Mouse (Mus musculus): Measurements from ENCODE around the gene Tmem59. TPM values are rescaled to one million over a fixed set of nuclear protein-coding genes. Genes with fewer than 3 reads are reported as not detected.

Gene Tmem59
- total RNA-seq, 2 experiments from 2014 or later = 68.2 to 84.3 TPM

DNA sequence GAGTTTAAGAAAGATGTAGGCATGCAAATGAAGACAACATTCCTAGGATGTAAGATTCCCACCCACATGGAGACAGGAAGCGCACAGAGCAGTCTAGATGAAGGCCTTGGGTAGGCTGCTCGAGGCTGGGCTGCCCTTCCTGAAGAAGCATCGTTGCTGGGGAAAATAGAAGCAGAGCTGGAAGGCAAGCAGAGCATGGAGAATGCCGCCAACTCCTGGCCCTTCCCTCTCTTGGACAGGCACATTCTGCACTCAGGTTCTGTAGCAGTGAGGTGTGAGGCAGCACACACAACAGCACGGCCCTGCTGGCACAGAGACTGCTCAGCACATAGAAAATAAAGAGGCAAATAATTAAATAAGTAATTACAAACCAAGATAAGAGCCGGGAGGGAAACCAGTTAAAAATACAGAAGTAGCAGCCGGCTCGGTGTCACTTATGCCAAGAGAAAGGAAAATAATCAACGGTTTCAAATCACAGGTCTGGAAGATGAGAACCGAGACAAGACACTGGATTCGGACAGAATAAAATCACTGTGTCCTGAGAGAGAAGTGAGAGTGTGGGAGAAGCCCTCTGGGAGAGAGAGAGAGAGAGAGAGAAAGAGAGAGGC is 18.9 kb upstream of the Tmem59 start:
- intact Hi-C loops (cut with DNase I) = no loop called here
- no peak overlapping the region for H3K27ac ChIP-seq
- H3K4me3 ChIP-seq = no peak overlapping the region
- TF ChIP-seq CTCF (IDR thresholded peaks at IDR 0.05) = no peak
- DNase-seq = no peak

DNA sequence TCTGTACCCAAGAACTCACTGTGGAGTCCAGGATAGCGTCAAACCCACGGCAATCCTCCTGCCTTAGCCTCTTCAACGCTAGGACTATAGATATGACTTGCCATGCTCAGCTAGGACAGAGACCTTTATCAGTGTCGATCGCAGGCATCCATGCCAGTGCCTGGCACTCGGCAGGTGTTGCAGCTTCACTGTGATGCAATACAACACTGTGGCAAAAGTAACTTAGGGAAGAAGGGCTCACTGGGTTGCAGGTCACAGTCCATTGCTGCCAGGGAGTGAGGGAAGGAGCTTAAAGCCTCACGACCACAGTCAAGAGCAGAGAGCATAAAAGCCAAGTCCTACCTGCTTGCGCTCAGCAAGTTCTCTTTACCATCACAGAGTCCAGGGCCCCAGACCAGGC is 18.0 kb upstream of the Tmem59 start:
- no peak for DNase-seq
- intact Hi-C loops (cut with DNase I) = loop anchor here (5.0 to 10.0 kb wide), 3 partner anchors 93 to 408 kb away; partner anchors contain the start of genes Acot11, Cyb5rl and Mrpl37
- H3K4me3 ChIP-seq = no peak overlapping the region
- no peak for TF ChIP-seq CTCF (IDR thresholded peaks at IDR 0.05)
- no peak overlapping the region for H3K27ac ChIP-seq

DNA sequence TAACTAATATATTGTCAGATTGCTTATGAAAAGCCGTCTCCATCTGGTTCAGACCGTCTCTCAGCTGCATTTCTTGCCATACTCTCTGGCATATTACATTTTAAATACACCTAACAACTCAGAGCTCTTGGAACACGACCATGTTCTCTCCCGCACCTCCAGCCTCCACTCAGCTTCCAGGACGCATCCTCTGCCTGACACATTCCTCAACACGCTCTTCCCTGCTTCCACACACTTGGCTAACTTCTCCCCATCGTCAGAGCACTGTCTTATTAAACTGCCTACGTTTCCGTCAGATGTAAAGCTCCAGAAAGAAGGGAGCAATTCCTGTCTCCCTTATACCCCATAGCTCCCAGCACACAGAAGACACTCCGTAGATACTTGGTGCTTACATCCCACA is 14.9 kb upstream of the Tmem59 start:
- H3K4me3 ChIP-seq = no peak overlapping the region
- no peak for TF ChIP-seq CTCF (IDR thresholded peaks at IDR 0.05)
- H3K27ac ChIP-seq = no peak overlapping the region
- DNase-seq = no peak
- intact Hi-C loops (cut with DNase I) = loop anchor here (5.0 to 10.0 kb wide), 3 partner anchors 96 to 411 kb away; partner anchors contain the start of genes Acot11, Cyb5rl and Mrpl37

DNA sequence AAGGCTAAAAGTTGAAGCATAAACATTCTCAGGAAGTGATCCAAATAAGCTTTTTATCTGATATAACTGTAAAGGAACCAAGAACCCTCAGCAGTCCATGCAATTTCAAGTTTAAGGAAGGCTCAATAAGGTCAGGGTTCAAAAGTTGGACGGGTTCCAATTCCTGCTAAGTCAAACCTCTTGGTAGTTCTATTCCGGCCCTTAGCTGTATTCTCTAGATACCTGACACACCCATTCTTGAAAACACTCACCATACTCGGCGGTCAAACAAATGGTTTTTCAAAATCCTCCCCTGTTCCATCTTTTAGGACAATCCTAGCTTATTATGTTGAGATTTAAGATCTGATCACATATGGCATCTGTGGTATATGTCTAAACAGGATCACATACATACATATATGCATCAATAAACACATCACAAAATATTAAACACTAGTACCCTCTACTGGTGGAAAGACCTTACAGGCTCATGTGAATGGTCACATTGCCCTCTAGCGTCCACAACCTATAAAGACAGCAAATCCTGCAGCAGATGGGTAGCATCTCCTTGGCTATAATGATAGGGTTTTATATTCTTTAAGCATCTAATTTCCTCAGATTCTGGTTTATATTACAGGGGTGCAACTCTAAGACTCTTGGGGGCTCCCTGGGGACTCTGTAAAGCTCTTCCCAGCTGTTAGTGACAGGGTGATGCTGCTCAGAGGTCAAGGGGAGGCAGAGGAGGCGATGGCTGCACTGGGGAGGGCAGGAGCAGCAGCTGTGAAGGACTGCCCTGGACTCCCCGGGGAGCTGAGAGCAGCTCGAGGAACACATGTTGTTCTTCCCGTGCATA is 14.2 kb upstream of the Tmem59 start:
- intact Hi-C loops (cut with DNase I) = loop anchor here (1.0 to 10.0 kb wide), 6 partner anchors 97 to 412 kb away; partner anchors contain the start of genes Acot11, Cyb5rl and Mrpl37
- Histone ChIP-seq H3K27ac (no peak overlapping the region), H3K4me3 (no peak overlapping the region)
- peak; percentile 98 for TF ChIP-seq CTCF (IDR thresholded peaks at IDR 0.05)
- DNase-seq = peak; percentile 62

GRCm38 (mm10) chr4:107166700-107167099 is 11.5 kb upstream of the Tmem59 start:
- Histone ChIP-seq H3K27ac (no peak overlapping the region), H3K4me3 (no peak overlapping the region)
- DNase-seq = no peak
- intact Hi-C loops (cut with DNase I) = loop anchor here (5.0 to 10.0 kb wide), 2 partner anchors 362 to 539 kb away; partner anchors contain the start of gene Acot11
- no peak for TF ChIP-seq CTCF (IDR thresholded peaks at IDR 0.05)

DNA sequence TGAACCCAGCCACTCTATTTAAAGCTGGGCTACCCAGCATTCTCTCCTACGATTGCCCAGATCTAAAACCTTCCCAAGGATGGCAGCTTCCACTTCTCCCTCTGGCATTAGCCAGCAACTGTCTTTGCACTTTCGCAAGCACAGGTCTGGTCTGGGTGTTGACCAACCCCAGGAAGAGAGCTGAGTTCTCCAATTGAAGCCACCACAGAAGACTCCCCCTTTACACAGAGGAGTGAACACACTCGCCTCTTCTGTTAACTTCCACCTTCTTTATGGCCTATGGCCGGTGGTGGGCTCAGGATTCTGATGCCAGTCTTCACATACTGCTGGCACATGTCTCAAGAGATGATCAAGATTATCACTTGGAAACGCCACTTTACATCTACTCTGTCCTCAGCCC is 10.4 kb upstream of the Tmem59 start:
- TF ChIP-seq CTCF (IDR thresholded peaks at IDR 0.05) = no peak
- DNase-seq = no peak

DNA sequence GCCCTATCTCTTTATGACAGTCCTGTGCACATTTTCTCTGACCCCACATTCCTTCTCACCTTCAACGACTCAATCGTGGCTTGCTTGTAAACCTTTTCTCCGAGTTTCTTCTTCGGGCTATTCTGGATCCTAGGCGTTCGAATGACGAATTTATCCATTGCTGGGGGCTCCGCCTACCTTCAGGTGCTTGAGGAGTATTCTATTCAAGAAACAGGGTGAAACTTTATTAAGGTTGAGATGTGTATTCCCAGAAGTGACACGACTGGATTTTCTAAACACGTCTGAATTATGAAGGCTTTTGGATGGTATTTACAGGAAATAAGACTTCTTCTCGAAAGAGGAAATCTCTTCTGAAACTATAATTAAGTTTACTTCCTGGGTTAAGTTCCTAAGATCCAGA is 693 bp upstream of the Tmem59 start:
- no peak for DNase-seq
- peak overlapping the region; percentile 97 for H3K27ac ChIP-seq
- intact Hi-C loops (cut with DNase I) = no loop called here
- peak overlapping the region; percentile 93 for H3K4me3 ChIP-seq
- TF ChIP-seq CTCF (IDR thresholded peaks at IDR 0.05) = no peak

More for the DNA sequence above, 10.4 kb upstream of the Tmem59 start:
- Histone ChIP-seq H3K27ac (no peak overlapping the region), H3K4me3 (no peak overlapping the region)
- intact Hi-C loops (cut with DNase I) = loop anchor here (5.0 to 10.0 kb wide), 2 partner anchors 363 to 540 kb away; partner anchors contain the start of gene Acot11

DNA sequence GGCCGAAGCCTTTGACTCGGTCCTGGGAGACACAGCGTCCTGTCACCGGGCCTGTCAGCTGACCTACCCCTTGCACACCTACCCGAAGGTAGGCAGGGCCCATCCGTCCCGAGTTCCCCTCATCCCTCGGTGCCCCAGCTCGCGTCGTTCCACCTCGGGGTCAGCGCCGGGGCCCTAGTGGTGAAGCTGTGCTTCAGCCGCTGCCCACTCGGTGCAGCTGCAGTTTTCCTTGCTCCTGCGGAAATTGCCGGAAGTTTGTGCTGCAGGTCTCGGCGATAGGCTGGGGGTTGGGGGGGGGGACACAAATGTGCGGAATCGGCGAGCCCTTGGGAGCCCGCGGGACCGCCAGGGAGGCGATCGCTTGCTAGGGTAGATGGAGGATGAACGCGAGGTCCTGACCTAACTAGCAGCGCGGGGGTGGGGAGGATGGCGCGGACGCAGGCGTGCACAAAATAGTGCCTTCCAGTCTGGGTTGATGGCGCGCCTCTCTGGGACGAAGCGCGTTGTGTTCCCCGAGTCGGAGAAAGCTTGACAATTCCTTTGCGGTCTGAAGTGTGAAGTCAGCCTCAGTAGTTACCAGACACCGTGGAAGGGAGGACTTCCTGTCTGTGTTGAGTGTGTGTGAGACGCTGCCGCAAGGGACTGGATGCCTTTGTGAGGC is 761 bp downstream of the Tmem59 start, which contains the start of gene Tceanc2:
Gene Tceanc2, minus strand, starts transcription at position 287 of the 661 bp plus-strand sequence.
- H3K27ac ChIP-seq = peak within 1 kb of the TSS; percentile 97
- intact Hi-C loops (cut with DNase I) = loop anchor here (1.0 kb wide), 1 partner anchor 74 kb away; the partner anchor contains the start of genes Hspb11 and Lrrc42
- TF ChIP-seq CTCF (IDR thresholded peaks at IDR 0.05) = 0 out of 2 replicates have a peak, but pooled peaks have one; percentile 2
- peak; percentile 65 for DNase-seq
- peak within 1 kb of the TSS; percentile 93 for H3K4me3 ChIP-seq

DNA sequence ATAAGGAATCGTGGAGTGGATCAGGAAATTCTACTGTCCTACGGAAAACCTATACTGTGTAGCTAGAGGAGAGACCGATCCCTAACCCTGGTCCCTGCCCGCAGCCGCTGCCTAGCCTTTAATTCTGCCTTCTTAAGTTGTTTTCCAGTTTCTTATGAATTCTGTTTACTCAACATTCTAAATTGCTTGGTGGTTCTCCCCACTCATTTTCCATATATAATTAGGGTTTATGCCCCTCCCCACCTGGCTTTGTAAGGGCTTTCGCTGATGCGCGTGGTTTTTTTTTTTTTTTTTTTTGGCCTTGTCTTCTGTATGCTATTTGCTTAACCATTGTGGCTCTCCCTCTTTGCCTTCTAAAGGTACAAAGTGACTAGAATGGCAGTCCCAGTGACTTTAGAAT is 1.4 kb downstream of the Tmem59 start:
- H3K27ac ChIP-seq = peak overlapping the region; percentile 97
- intact Hi-C loops (cut with DNase I) = no loop called here
- no peak for DNase-seq
- H3K4me3 ChIP-seq = peak overlapping the region; percentile 93
- TF ChIP-seq CTCF (IDR thresholded peaks at IDR 0.05) = no peak

DNA sequence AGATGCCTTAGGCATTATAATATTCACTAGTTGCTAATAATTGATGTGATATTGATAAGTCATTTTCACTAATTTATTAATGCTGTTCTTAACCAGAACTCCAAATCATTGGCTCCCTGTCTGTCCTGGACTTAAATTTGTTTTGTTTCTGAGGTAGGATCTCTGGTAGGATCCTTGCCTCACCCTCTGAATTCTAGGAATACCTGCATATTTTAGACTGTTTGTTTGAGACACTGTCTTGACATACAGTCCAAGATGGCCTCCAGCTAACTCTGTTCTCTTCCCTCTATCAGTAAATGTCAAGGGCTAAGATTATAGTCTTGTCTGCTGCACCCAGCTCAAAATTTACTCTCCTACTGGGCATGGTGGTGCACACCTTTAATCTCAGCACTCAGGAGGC is 2.5 kb downstream of the Tmem59 start:
- Histone ChIP-seq H3K27ac (no peak overlapping the region), H3K4me3 (no peak overlapping the region)
- no peak for DNase-seq
- intact Hi-C loops (cut with DNase I) = loop anchor here (5.0 kb wide), 1 partner anchor 132 kb away; the partner anchor contains the start of gene Yipf1
- no peak for TF ChIP-seq CTCF (IDR thresholded peaks at IDR 0.05)

DNA sequence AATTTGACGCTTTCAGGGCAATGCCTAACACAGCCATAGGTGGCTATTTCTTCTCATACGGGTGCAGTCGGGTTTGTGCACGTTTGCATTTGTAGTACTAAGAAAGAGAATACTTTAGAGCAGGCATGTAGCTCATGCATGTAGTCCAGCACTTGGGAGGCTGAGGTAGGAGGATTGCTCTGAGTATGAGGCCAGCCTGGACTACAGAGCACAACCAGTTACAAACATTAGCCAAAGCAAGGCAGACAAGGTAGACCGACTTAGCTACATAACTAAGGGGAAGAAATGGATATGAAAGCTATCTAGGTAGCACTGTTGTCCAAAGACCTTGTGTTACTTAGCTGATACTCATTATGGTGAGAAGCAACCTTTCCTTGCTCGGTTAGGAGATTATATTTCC is 3.7 kb downstream of the Tmem59 start:
- no peak for DNase-seq
- H3K27ac ChIP-seq = no peak overlapping the region
- no peak overlapping the region for H3K4me3 ChIP-seq
- no peak for TF ChIP-seq CTCF (IDR thresholded peaks at IDR 0.05)
- intact Hi-C loops (cut with DNase I) = loop anchor here (5.0 kb wide), 1 partner anchor 130 kb away; the partner anchor contains the start of gene Yipf1

GRCm38 (mm10) chr4:107182796-107183195 is 4.6 kb downstream of the Tmem59 start:
- H3K4me3 ChIP-seq = no peak overlapping the region
- H3K27ac ChIP-seq = no peak overlapping the region
- DNase-seq = no peak
- no peak for TF ChIP-seq CTCF (IDR thresholded peaks at IDR 0.05)
- intact Hi-C loops (cut with DNase I) = loop anchor here (5.0 kb wide), 1 partner anchor 130 kb away; the partner anchor contains the start of gene Yipf1

All from gastrocnemius, adult 2 months (tissue).